Mouse (Mus musculus) erythroblast, embryonic 14.5 days (primary cell): ENCODE data around the gene Timm44.

ENCODE experiments used
- GATA1 ChIP-seq: IDR thresholded peaks from 2 replicates; pipeline ENCODE4 v1.6.1; 2012; ENCODE audit warnings: low read length, inconsistent platforms, mixed read lengths
- TAL1 ChIP-seq: IDR thresholded peaks from 3 replicates; pipeline ENCODE4 v1.6.1; 2012; ENCODE audit warnings: low read length, inconsistent platforms, mixed read lengths

- no peak for TF ChIP-seq GATA1
- no peak for TF ChIP-seq TAL1
Measured at GRCm38 (mm10) chr8:4318796-4319572, 43.3 kb upstream of the Timm44 start.
